Mouse (Mus musculus): ENCODE measurements around the gene Umodl1. TPM values are rescaled to one million over a fixed set of nuclear protein-coding genes. Genes with fewer than 3 reads are reported as not detected.

The Umodl1 gene
- total RNA-seq (2021) = under 1 TPM in 1 of 2 experiments, not detected in 1; 0.08 TPM
- long read RNA-seq, experiment 1 = 0 reads
- long read RNA-seq, experiment 2, partial matches to known transcripts = 1 of 1 reads
- long read RNA-seq, experiment 2, other reads (novel, unspliced or antisense) = 0 of 1 reads

- no peak for DNase-seq (ENCODE audit: low spot score in 2 of 2)
Observed at GRCm38 (mm10) chr17:30954340-30954739, at the start of gene Umodl1. TSS of gene Umodl1 (plus strand) at chr17:30954640.

- DNase-seq (ENCODE audit: low spot score in 2 of 2) = no peak
Observed at GRCm38 (mm10) chr17:30907577-30907976, 46.9 kb upstream of the Umodl1 start.

DNA sequence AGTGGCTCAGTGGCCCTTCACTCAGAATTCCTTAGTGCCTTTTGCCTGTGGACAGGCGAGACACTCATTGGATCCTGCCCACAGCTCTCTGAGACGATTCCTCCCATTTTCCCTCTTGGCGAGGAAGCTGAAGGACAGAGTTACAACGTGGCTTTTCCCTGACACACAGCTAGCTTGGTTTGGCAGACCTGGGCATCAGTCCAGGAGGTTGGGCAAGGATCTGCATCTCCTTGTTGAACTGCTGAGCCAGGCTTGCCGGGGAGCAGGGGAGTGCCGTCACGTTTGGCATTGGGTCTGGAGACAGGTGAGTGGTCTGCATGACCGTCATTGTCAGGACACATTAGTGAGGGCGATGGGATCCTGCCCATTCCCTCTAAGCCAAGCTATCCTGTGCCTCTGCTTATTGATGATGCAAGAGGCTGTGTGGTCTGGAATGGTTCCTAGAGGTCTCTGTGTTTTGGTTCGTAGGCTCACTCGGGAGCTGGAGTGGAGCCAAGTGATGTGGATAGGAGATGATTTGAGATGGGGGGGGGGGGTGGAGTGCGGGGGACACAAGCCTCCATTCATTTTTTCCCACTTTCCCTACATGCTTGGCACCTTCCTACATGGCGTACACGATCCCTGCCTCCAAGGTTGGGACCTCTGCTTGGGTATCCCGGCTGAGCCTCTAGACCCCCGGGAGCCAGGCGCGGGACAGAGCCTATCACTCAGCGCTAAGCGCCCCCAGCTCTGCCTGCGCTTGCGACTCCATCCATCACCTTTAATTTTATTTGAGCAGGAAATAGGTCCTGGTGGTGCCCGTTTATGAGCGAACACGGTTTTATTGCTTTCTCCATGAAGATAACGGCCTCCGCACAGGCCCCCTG, 43.3 kb upstream of the Umodl1 start:
- peak in 1 of 2 experiments; percentile 21 for DNase-seq (ENCODE audit: low spot score in 2 of 2)

DNA sequence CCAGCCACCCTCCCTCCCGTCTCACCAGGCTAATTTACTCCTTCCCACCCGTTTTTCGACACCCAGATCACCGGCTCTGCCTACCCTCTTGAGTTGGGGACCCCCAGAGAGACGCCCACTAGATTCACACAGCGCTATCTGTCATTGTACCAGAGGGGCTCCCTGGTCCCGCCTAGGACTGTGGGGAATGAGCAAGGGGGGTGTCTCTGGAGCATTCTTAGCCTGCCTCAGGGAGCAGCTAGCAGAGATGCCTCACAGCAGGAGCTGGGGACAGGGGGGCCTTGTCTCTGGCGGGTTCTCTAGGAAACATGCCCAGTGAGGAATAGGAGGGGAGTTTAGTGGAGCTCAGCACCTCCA, 42.7 kb upstream of the Umodl1 start:
- no peak for DNase-seq (ENCODE audit: low spot score in 2 of 2)

DNA sequence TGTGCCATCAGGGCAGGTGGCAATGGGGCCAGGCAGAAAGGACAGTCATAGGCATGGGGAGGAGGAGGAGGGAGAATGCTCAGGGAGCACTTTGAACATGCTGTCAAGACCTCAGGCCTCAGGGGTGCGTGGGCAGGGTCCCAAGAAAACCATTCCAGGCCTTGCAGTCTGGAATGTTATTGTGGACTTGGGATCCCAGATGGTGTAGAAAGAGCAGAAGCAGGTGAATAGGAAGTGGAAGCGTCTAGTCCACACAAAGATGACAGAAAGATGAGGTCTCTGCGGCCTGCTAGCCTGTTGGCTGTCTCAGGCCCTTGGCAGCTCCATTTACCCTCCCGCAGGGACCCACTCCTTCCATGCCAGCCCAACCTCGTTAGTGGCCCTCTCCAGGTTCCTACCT, 41.9 kb upstream of the Umodl1 start:
- DNase-seq (ENCODE audit: low spot score in 2 of 2) = no peak

DNA sequence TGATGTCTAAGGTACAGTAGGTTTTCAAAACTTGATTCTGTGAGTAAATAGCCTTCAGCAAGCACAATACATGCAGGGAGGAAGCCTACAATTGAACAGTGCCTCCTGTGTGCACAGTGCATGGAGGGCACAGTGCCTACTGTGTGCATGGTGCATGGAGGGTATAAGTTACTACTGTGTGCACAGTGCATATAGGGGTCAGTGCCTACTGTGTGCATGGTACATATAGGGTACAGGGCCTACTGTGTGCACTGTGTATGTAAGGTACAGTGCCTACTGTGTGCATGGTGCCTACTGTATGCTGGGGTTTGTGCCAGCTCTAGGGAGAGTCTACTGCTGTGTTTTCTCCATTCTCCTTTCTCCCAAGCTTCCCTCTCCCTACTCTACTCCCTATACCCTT, 40.2 kb upstream of the Umodl1 start:
- no peak for DNase-seq (ENCODE audit: low spot score in 2 of 2)

DNA sequence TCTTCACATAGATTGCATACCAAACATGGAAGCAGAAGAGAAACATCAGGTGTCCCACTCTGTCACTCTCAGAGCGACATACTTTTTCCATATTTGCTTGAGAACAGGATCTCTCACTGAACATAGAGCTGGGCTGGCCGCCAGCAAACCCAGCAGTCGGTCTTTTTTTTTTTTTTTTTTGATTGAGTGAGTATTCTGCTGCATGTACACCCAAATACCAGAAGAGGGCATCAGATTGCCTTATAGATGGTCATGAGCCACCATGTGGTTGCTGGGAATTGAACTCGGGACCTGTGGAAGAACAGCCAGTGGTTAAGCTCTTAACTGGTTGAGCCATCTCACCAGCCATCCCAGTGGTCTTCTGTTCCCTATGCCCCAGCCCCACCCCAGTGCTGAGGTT, 30.9 kb upstream of the Umodl1 start:
- no peak for DNase-seq (ENCODE audit: low spot score in 2 of 2)

GRCm38 (mm10) chr17:30930827-30931226, 23.6 kb upstream of the Umodl1 start:
- no peak for DNase-seq (ENCODE audit: low spot score in 2 of 2)

- no peak for DNase-seq (ENCODE audit: low spot score in 2 of 2)
Observed at GRCm38 (mm10) chr17:30932836-30933235, 21.6 kb upstream of the Umodl1 start.

DNA sequence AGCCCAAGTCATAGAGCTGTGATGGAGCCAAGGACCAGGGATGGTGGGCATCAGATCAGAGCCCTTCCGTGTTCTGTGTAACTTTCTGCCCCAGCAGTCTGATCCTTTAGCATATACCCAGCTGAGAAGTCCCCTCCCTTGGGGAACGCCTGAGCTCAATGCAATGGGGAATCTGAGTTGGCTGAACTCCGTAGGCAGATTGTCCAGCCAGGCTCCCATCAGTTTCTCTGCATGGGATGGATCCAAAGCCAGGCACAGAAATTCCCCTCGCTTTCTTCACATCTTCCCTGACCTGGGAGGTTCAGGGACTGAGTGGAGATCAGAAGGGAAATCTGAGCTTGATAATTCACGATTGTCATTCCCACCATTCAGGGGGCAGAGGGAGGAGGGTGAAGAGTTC, 19.1 kb upstream of the Umodl1 start:
- DNase-seq (ENCODE audit: low spot score in 2 of 2) = no peak

DNA sequence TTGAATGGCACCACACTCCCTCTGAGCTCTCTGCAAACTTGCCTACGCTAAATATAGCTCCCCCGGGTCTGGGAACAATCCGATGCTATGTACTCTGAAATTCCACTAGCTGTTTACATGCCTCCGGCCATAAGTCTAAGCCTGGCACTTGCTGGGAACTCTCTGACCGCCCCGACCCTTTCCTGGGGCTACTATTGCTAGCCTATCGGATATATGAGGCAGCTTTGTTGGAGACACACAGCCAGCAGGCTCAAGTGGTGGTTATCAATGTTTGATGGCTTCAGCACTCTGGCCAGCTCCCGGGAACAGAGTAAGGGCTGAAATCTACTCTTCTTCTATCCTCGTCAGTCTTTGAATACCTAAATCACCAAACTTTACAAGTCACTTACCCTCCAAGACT, 15.9 kb upstream of the Umodl1 start:
- DNase-seq (ENCODE audit: low spot score in 2 of 2) = no peak

GRCm38 (mm10) chr17:30948382-30948781, 6.1 kb upstream of the Umodl1 start:
- DNase-seq (ENCODE audit: low spot score in 2 of 2) = no peak

DNA sequence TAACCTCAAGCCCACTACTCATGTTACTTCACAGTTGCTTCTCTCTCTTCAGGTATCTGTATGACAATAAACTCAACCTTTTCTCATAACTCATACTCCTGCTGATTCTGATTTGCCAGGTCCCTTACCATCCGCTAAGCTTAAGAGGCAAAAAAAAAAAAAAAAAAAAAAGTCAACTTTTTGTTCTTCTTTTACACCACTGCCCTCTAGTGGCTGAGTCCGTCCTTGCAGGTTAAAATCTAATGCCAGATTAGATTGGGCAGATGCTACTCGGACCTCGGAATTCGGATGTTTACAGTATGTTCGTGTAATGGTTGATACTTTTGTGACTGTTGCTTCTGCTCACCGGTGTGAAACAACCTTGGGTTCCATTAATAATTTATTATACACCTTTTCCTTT, 3.7 kb upstream of the Umodl1 start:
- DNase-seq (ENCODE audit: low spot score in 2 of 2) = peak; percentile 21 to 43

DNA sequence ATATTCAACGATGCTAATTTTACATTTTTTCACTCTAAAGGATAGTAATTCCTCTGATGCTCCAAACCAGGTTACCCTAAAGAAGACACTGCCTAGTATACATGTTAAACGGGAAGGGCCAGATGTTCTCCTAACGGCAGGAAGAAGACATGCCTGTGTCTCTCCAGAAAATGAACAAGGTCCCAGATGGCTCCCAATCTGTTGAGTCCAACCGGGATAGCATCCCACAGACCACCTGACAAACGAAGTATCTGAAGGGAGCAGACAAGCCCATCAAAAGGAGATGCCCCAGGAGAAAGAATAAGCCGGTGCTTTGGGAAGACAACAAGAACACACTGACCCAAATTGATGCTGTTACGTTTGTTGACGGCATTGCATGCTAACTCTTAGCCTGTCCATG, 2.8 kb upstream of the Umodl1 start:
- no peak for DNase-seq (ENCODE audit: low spot score in 2 of 2)

- DNase-seq (ENCODE audit: low spot score in 2 of 2) = no peak
Observed at GRCm38 (mm10) chr17:30961936-30962592, 7.6 kb downstream of the Umodl1 start.

DNA sequence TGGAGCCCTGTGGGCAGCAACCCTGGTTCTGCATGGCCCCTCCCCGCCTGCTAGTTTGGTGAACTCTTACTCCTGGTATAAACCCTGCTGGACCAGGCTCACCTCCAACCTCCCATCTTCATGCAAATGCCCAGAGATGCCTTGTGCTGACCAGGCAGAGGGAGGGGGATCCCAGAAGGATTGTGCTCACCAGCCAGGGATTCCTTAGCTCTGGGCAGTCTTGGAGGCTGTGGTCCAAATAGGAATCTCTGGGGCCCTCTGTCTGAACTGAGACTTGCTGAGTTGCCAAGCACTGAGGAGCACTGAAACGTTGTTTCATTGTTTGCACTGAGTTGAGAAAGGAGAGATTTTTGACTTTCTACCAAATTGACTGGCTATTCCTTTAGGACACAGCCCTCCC, 8.4 kb downstream of the Umodl1 start:
- DNase-seq (ENCODE audit: low spot score in 2 of 2) = no peak

GRCm38 (mm10) chr17:30969983-30970382, 15.5 kb downstream of the Umodl1 start:
- no peak for DNase-seq (ENCODE audit: low spot score in 2 of 2)

GRCm38 (mm10) chr17:30971877-30972276, 17.4 kb downstream of the Umodl1 start:
- no peak for DNase-seq (ENCODE audit: low spot score in 2 of 2)

DNA sequence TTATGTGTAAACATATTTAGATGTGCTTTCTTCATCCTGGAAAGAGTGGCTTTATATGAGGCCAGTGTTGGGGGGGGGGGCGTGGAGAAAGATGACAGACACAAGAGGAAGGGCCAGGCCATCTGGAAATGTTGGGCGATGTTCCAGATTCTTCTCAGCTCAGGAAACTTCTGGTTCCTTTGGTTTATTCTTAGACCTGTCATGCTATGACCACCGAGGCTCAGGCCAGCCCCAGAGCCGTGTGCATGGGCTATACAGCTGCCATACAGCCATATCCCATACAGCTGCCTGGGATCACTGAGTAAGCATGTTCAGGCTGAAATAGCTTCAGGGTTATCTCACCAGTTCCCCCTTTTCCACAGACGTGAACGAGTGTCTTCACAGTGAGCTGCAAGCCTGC, 18.9 kb downstream of the Umodl1 start:
- no peak for DNase-seq (ENCODE audit: low spot score in 2 of 2)

DNA sequence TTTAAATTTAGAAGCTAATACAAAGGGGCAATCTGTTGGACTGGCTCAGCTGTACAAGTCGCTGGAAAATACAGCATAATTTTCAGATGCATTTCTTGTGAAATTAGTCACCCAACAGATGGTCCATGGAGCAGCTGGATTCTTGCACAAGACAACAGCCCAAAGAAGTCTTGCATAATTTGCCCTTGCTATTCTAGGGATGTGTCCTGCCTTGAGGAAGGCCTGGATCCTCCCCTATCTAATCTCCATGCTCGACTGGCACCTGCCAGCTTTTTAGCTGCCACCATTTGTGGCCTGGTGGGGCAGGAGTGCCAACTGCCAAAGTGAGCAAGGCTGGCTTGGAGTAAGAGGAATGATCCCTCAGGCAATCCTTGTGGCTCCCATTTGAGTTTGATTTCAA, 22.9 kb downstream of the Umodl1 start:
- no peak for DNase-seq (ENCODE audit: low spot score in 2 of 2)

DNA sequence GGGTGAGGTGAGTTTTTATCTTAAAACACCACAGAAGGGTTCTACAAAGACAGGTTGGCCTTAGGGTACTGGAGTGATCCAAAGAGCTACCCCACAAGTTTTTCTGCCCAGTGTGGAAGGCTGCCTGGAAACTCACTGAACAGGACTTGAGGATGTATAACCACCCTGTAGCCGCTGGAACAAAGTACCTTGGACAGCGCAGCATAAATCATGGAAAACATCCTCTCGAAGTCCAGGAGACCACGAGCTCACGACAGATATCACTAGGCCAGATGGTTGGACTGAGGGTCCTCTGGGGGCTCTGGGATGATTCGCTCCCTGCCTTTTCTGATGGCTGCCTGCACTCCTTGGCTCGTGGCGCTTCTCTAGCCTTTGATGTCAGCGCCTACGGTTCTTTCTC, 24.1 kb downstream of the Umodl1 start:
- DNase-seq (ENCODE audit: low spot score in 2 of 2) = no peak

GRCm38 (mm10) chr17:30983521-30983920, 29.1 kb downstream of the Umodl1 start:
- DNase-seq (ENCODE audit: low spot score in 2 of 2) = no peak

GRCm38 (mm10) chr17:30990254-30990653, 35.8 kb downstream of the Umodl1 start:
- no peak for DNase-seq (ENCODE audit: low spot score in 2 of 2)
